Mouse (Mus musculus) heart, embryonic 14.5 days (tissue): ENCODE measurements at regions not wholly inside any gene's neighbourhood (a gene's known extent, or its start where the extent isn't known, plus 50 kb on each side); places are given as distances from the start of the nearest gene placed in this dataset.

ENCODE experiments used
- ATAC-seq: fragments of 200-750 bp; cut with Nextera tagmentation; 2 replicates; pipeline ENCODE4 v1.8.0; 2017; ENCODE audit warnings: low read depth, moderate TSS enrichment; ENCODE audit not compliant: insufficient number of reproducible peaks, insufficient read depth, low FRiP score
- H3K27ac ChIP-seq, 2 experiments: fragments of 200-500 bp in 1 of 2; fragments of 300-500 bp in 1 of 2; sonication (generic) in 1 of 2; replicated peaks in 1 of 2; 2 replicates each; pipeline ENCODE4 v1.5.1; 2012 to 2014; ENCODE audit warnings: low read depth in 2 of 2, low read length in 2 of 2, control low read depth in 1 of 2, mild to moderate bottlenecking in 1 of 2, mixed read lengths in 1 of 2; ENCODE audit not compliant: control insufficient read depth in 1 of 2, insufficient read depth in 1 of 2
- H3K27me3 ChIP-seq: fragments of 300-500 bp; sonication (generic); 2 replicates; pipeline ENCODE4 v1.6.1; 2014; ENCODE audit warnings: mild to moderate bottlenecking, low read length, control low read depth; ENCODE audit not compliant: control insufficient read depth, insufficient read depth
- H3K36me3 ChIP-seq: fragments of 300-500 bp; sonication (generic); 2 replicates; pipeline ENCODE4 v1.6.1; 2014; ENCODE audit warnings: mild to moderate bottlenecking, control low read depth, low read length, mixed read lengths; ENCODE audit not compliant: control insufficient read depth, insufficient read depth
- H3K4me1 ChIP-seq, 2 experiments: fragments of 200-500 bp in 1 of 2; fragments of 300-500 bp in 1 of 2; sonication (generic) in 1 of 2; 2 replicates each; pipeline ENCODE4 v1.6.1; 2012 to 2014; ENCODE audit warnings: low read length in 2 of 2, control low read depth in 1 of 2, mixed read lengths in 1 of 2; ENCODE audit not compliant: control insufficient read depth in 2 of 2, insufficient read depth in 2 of 2
- H3K4me2 ChIP-seq: fragments of 300-500 bp; sonication (generic); 2 replicates; pipeline ENCODE4 v1.6.1; 2014; ENCODE audit warnings: mild to moderate bottlenecking, low read length
- H3K4me3 ChIP-seq, 2 experiments: fragments of 200-500 bp in 1 of 2; fragments of 300-500 bp in 1 of 2; sonication (generic) in 1 of 2; 2 replicates each; pipeline ENCODE4 v1.5.1; 2012 to 2014; ENCODE audit warnings: low read length in 2 of 2, mild to moderate bottlenecking in 2 of 2, control low read depth in 1 of 2, low read depth in 1 of 2, moderate library complexity in 1 of 2; ENCODE audit not compliant: control insufficient read depth in 1 of 2, insufficient read depth in 1 of 2
- H3K9ac ChIP-seq: fragments of 300-500 bp; sonication (generic); 2 replicates; pipeline ENCODE4 v1.6.1; 2014; ENCODE audit warnings: mild to moderate bottlenecking, low read length
- H3K9me3 ChIP-seq: fragments of 300-500 bp; sonication (generic); 2 replicates; pipeline ENCODE4 v1.6.1; 2016; ENCODE audit warnings: low read length, control low read depth; ENCODE audit not compliant: control insufficient read depth
- WGBS: fragments of 180-500 bp; shearing (Covaris S2); extraction: QIAGEN DNeasy Blood & Tissue Kit; methylation state at CpG from one replicate; pipeline ENCODE4 v1.1.7; 2014; 5-methylcytosine and 5-hydroxymethylcytosine counted together

- no peaks in the 10 kb centered on the region for H3K36me3 ChIP-seq
- ATAC-seq = no peak
- H3K9ac ChIP-seq = no peak overlapping the region
- WGBS = 61% methylated on average over 4 of the region's 4 CpGs
- no peak overlapping the region for H3K4me3 ChIP-seq
- H3K9me3 ChIP-seq = no peaks in the 10 kb centered on the region
- 0 out of 4 replicates have a peak, but pooled peaks cover 0 to 4% of the 10 kb centered on the region in 2 experiments for H3K4me1 ChIP-seq
- H3K27me3 ChIP-seq = no peaks in the 10 kb centered on the region
- no peak overlapping the region for H3K27ac ChIP-seq
- H3K4me2 ChIP-seq = no peak overlapping the region
Observed at GRCm38 (mm10) chr5:91729415-91729814, 212.0 kb downstream of the Parm1 start.

- H3K4me2 ChIP-seq = no peak overlapping the region
- no peak overlapping the region for H3K4me3 ChIP-seq
- no peaks in the 10 kb centered on the region for H3K27me3 ChIP-seq
- 0 out of 4 replicates have a peak, but pooled peaks cover 0 to 4% of the 10 kb centered on the region in 2 experiments for H3K4me1 ChIP-seq
- H3K36me3 ChIP-seq = no peaks in the 10 kb centered on the region
- H3K27ac ChIP-seq = no peak overlapping the region
- no peaks in the 10 kb centered on the region for H3K9me3 ChIP-seq
- no peak overlapping the region for H3K9ac ChIP-seq
- no peak for ATAC-seq
- 66% methylated on average over 2 of the region's 2 CpGs for whole genome bisulfite sequencing
Observed at GRCm38 (mm10) chr5:91727448-91727847, 210.0 kb downstream of the Parm1 start.

DNA sequence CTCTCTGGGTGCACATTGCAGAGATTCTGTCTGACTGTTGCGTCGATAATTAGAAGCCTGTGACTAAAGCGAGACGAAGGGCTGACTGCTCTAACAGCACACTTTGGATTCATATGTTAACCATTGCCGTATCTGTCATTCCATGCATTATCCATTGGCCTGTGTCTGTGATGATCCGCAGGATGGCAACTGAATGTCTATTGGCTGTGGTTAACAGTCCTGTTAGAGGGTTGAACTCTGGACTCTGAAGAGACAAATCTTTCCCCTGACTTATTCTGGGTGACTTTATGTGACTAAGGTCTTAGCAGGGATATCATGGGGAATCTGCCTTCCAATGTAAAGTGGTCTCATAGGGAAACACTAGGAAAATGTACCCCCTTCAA, 208.7 kb downstream of the Parm1 start:
- 52% methylated on average over 6 of the region's 6 CpGs for WGBS
- no peak overlapping the region for H3K9ac ChIP-seq
- no peaks in the 10 kb centered on the region for H3K27me3 ChIP-seq
- no peak overlapping the region for H3K4me3 ChIP-seq
- no peak overlapping the region for H3K27ac ChIP-seq
- no peaks in the 10 kb centered on the region for H3K9me3 ChIP-seq
- no peak for ATAC-seq
- peaks cover 2 to 6% of the 10 kb centered on the region in 2 experiments; a peak in 2 of 4 replicates for H3K4me1 ChIP-seq
- no peak overlapping the region for H3K4me2 ChIP-seq
- no peaks in the 10 kb centered on the region for H3K36me3 ChIP-seq

GRCm38 (mm10) chr5:91725380-91726117, 208.1 kb downstream of the Parm1 start:
- no peak overlapping the region for H3K4me2 ChIP-seq
- ATAC-seq = no peak
- peaks cover 3 to 8% of the 10 kb centered on the region in 2 experiments; a peak in 2 of 4 replicates for H3K4me1 ChIP-seq
- no peak overlapping the region for H3K9ac ChIP-seq
- 43% methylated on average over 4 of the region's 4 CpGs for WGBS
- H3K4me3 ChIP-seq = no peak overlapping the region
- no peaks in the 10 kb centered on the region for H3K27me3 ChIP-seq
- no peaks in the 10 kb centered on the region for H3K36me3 ChIP-seq
- no peak overlapping the region for H3K27ac ChIP-seq
- no peaks in the 10 kb centered on the region for H3K9me3 ChIP-seq

GRCm38 (mm10) chr5:91724881-91725280, 207.5 kb downstream of the Parm1 start:
- Histone ChIP-seq H3K4me2 (no peak overlapping the region), H3K9ac (no peak overlapping the region), H3K27me3 (no peaks in the 10 kb centered on the region), H3K4me1 (peaks cover 3 to 8% of the 10 kb centered on the region in 2 experiments; a peak in 2 of 4 replicates), H3K9me3 (no peaks in the 10 kb centered on the region), H3K27ac (no peak overlapping the region), H3K4me3 (no peak overlapping the region), H3K36me3 (no peaks in the 10 kb centered on the region)
- 96% methylated on average over 1 of the region's 1 CpGs for WGBS
- ATAC-seq = no peak

GRCm38 (mm10) chr5:91723416-91723815, 206.0 kb downstream of the Parm1 start:
- Histone ChIP-seq H3K4me1 (peaks cover 3 to 8% of the 10 kb centered on the region in 2 experiments; a peak in 2 of 4 replicates), H3K27me3 (no peaks in the 10 kb centered on the region)

DNA sequence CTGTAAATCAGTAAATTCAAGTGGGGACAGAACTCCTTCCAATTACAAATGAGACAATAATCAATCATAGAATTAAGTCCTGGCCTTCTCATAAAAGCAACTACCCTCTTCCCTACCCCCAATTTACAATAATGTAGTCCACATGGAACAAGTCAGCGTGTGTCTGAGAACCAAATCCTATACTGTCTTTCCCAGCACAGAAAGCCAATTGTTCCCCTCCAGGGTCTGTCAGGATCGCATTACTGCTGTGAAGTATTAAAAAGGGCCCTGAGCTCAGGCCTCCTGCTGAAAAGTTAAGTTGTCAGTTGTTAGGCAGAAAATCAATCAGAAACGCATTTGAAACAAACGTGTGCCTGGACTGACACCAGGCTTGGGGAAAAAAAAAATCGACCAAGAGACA, 205.6 kb downstream of the Parm1 start:
- H3K4me2 ChIP-seq = no peak overlapping the region
- H3K27ac ChIP-seq = no peak overlapping the region
- no peak for ATAC-seq
- H3K4me1 ChIP-seq = peaks cover 3 to 8% of the 10 kb centered on the region in 2 experiments; a peak in 2 of 4 replicates
- no peak overlapping the region for H3K9ac ChIP-seq
- no peaks in the 10 kb centered on the region for H3K27me3 ChIP-seq
- no peaks in the 10 kb centered on the region for H3K9me3 ChIP-seq
- H3K4me3 ChIP-seq = no peak overlapping the region
- WGBS = 57% methylated on average over 5 of the region's 5 CpGs
- H3K36me3 ChIP-seq = no peaks in the 10 kb centered on the region

More at GRCm38 (mm10) chr5:91723416-91723815, 206.0 kb downstream of the Parm1 start:
- Histone ChIP-seq H3K9me3 (no peaks in the 10 kb centered on the region), H3K4me3 (no peak overlapping the region), H3K9ac (no peak overlapping the region), H3K36me3 (no peaks in the 10 kb centered on the region), H3K4me2 (no peak overlapping the region), H3K27ac (no peak overlapping the region)
- 66% methylated on average over 1 of the region's 1 CpGs for WGBS
- no peak for ATAC-seq

DNA sequence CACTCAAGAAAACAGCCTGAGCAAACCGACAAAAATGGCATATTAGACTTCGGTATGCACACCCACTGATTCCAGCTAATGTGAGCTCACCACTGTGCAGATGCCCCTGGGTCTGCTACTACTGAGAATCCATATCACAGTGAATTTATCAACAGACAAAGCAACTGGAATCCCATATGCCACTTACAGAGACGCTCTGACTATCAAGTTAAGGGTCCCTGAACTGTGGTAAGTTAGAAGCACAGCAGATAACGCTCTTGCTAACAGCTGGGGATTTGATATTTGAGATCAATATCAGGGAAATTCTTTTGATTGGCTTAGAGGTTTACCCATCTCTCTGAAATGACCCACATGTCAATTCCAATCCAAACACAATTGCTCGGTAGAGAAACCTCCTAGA, 205.0 kb downstream of the Parm1 start:
- H3K4me1 ChIP-seq = peaks cover 3 to 8% of the 10 kb centered on the region in 2 experiments; a peak in 2 of 4 replicates
- no peak overlapping the region for H3K9ac ChIP-seq
- no peaks in the 10 kb centered on the region for H3K9me3 ChIP-seq
- ATAC-seq = no peak
- no peaks in the 10 kb centered on the region for H3K36me3 ChIP-seq
- H3K4me3 ChIP-seq = no peak overlapping the region
- H3K27ac ChIP-seq = no peak overlapping the region
- H3K27me3 ChIP-seq = no peaks in the 10 kb centered on the region
- no peak overlapping the region for H3K4me2 ChIP-seq
- WGBS = 70% methylated on average over 5 of the region's 5 CpGs
